Mouse (Mus musculus) splenic B cell, adult 2 months (primary cell): ENCODE results near the gene Kif18a.

Experiments used
- DNase-seq: peaks from one replicate; pipeline ENCODE4 v3.0.0-alpha.2; 2011; ENCODE audit warnings: low read depth, low spot score
- H3K27me3 ChIP-seq: 2 replicates; pipeline ENCODE4 v1.6.1; 2012; ENCODE audit warnings: mild to moderate bottlenecking, low read length, moderate library complexity, mixed read lengths; ENCODE audit not compliant: control insufficient read depth, poor library complexity, insufficient read depth, severe bottlenecking
- H3K36me3 ChIP-seq: 2 replicates; pipeline ENCODE4 v1.6.1; 2012; ENCODE audit warnings: mild to moderate bottlenecking, low read length, moderate library complexity, mixed read lengths; ENCODE audit not compliant: control insufficient read depth, poor library complexity, insufficient read depth, severe bottlenecking

The Kif18a gene

DNA sequence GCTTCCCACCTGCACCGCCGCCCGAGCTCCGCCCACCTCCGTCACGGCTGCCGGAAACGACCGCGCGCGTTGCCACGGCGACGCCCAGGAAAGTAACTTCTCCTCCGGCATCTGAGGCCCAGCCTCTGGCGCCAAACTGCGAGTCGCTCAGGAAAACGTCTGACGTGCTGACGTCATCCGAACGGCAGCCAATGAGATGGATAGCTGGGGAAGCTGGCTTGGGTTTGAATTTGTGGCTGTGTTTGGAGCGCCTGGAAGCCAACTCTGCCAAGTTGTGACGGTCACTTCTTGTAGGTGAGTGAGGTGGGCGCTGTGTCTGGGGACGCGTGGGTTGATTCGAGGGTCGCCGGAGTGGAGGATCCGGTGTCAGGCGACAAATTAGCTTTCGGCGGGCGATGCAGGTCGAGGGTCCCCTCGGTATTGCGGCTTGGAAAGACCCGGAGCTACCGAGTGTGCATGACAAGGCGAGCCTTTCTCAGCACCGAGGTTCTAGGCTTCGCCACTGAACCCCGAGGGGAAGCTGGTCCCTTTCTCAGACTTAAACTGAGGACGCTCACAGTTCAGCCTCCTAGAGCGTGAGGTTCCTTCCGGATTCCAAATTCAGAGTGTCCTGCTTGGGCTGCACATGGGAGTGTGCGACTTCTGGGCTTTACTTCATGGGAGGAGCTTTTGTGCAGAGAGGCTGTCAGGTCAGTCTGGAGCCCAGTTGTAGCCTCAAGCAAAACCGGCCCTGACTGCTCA is at the start of gene Kif18a, which contains the start of gene Mettl15:
Kif18a (plus strand) TSS at position 139 of the 741 bp plus-strand sequence.
Mettl15 (minus strand) TSS at position 149 of the 741 bp plus-strand sequence.
- Histone ChIP-seq H3K36me3 (no peaks in the 10 kb centered on the region), H3K27me3 (no peaks in the 10 kb centered on the region)
- peak; percentile 97 for DNase-seq

DNA sequence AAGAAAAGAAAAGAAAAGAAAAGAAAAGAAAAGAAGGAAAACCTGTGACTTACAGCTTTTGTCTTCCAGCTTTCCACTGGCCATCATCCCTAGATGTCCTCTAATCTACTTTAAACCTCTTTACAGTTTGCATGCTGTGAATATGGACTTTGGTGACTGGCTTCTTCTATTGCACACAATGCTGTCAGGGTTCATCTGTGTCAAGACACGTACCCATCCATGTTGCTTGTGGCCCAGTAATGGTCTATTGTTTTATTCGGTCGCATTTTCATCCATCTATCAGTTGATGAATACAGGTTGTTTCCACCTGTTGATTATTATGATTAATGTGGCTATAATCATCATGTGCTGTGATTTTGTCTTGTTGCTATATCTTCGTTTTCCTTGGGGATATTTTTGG is 46.7 kb upstream of the Kif18a start:
- no peaks in the 10 kb centered on the region for H3K36me3 ChIP-seq

GRCm38 (mm10) chr2:109235741-109236140 is 44.8 kb upstream of the Kif18a start:
- no peaks in the 10 kb centered on the region for H3K36me3 ChIP-seq
- no peak for DNase-seq
- no peaks in the 10 kb centered on the region for H3K27me3 ChIP-seq

More for the DNA sequence above, 46.7 kb upstream of the Kif18a start:
- no peak for DNase-seq
- no peaks in the 10 kb centered on the region for H3K27me3 ChIP-seq

DNA sequence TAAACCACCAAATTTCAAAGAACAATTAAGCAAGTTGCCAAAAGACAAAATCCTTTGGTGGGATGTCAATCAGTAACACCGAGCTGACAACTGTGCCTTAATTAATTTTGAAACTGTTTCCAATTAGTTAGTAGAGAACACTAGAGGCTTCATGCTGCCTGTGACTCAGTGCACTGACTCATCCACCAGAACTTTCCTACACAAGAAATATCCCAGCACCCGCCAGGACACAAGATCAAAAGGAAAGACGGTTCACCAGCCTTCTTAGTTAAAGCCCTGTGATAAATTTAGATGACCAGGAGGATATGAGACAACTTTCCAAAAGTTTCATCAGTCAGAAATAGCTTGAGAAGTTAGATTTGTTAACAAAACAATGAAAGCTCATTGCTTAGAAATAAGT is 38.6 kb upstream of the Kif18a start:
- H3K36me3 ChIP-seq: no peaks in the 10 kb centered on the region
- no peaks in the 10 kb centered on the region for H3K27me3 ChIP-seq
- no peak for DNase-seq

DNA sequence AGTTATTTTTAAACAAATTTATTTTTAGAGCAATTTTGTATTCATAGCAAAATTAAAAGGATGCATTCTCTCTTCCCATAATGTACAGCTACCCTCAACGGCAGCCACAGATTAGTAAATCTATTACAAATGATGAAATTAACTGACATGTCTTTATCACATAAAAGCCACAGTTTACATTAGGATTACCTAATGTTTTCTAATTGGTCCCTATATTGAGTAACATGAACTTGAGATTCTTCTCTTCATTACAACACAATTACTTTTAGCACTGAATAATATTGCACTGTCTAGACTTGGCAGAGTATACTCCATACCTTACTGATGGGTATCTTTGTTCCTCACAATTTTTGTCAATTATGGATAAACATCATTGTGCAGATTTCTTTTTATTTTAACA is 17.8 kb upstream of the Kif18a start:
- no peaks in the 10 kb centered on the region for H3K36me3 ChIP-seq
- no peaks in the 10 kb centered on the region for H3K27me3 ChIP-seq
- DNase-seq: no peak

DNA sequence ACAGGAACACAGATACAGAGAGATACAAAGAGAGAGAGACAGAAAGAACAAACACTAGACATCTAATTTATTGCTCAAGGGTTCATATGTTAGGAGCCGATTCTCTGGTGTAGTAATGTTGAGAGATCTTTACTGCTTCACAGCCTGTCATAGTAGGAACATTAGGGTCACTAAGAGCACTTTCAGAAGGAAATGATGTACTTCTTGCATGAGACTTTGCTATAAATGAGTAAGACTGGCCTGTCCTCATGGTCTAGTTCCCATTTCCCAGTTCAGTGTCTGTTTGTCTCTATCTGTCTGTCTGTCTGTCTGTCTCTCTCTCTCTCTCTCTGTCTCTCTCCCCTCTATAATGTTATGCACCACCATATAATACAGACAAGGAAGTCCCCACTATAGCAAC is 7.4 kb upstream of the Kif18a start:
- DNase-seq: no peak
- H3K27me3 ChIP-seq: no peaks in the 10 kb centered on the region

GRCm38 (mm10) chr2:109277593-109277992 is 2.9 kb upstream of the Kif18a start:
- no peaks in the 10 kb centered on the region for H3K27me3 ChIP-seq
- DNase-seq: peak; percentile 2
- H3K36me3 ChIP-seq: no peaks in the 10 kb centered on the region

More for the DNA sequence above, 7.4 kb upstream of the Kif18a start:
- H3K36me3 ChIP-seq: no peaks in the 10 kb centered on the region

DNA sequence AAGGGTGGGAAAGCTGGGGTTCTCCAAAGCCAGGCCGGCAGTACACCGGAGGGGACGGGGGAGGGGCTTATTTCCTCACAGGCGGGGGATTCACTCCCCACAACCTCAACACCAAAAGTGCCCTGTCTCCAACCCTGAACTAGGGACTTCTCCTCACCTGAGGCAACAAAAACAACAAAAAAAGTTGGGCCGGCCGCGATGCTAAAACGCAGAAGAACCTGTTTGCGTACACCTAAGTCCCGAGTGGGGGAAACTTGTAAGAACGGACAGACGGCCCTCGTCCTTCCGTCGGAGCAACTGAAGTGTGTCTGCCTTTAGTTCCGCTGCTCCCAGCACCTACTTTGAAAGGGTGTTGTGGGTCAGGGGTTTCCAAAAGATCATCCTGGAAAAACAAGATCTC is 2.5 kb upstream of the Kif18a start:
- DNase-seq: peak; percentile 60
- H3K36me3 ChIP-seq: no peaks in the 10 kb centered on the region

GRCm38 (mm10) chr2:109280272-109280599 is 302 bp upstream of the Kif18a start:
- DNase-seq: no peak
- no peaks in the 10 kb centered on the region for H3K27me3 ChIP-seq

More for the DNA sequence above, 2.5 kb upstream of the Kif18a start:
- H3K27me3 ChIP-seq: no peaks in the 10 kb centered on the region

GRCm38 (mm10) chr2:109281341-109281690 is 778 bp downstream of the Kif18a start:
- Histone ChIP-seq H3K27me3 (no peaks in the 10 kb centered on the region), H3K36me3 (no peaks in the 10 kb centered on the region)
- DNase-seq: no peak

More at GRCm38 (mm10) chr2:109280272-109280599, 302 bp upstream of the Kif18a start:
- H3K36me3 ChIP-seq: no peaks in the 10 kb centered on the region

DNA sequence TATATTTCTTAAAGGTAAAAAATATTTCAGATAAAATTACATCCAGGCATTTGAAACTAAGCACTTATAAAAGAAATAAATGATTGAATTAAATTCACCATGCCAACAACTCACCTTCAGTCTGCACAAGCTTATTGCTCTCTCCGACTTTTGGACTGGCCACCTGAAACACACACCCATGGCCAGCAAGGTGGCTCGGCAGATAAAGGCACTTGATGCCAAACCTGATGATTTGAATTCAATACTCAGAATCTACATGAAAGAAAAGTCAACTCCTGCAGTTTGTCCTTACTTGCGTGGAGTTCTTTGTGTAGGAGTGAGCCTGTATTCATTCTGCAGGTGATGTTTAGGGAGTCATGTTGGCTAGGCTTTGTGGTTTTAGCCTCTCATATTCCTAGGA is 3.6 kb downstream of the Kif18a start:
- Histone ChIP-seq H3K36me3 (no peaks in the 10 kb centered on the region), H3K27me3 (no peaks in the 10 kb centered on the region)
- no peak for DNase-seq

DNA sequence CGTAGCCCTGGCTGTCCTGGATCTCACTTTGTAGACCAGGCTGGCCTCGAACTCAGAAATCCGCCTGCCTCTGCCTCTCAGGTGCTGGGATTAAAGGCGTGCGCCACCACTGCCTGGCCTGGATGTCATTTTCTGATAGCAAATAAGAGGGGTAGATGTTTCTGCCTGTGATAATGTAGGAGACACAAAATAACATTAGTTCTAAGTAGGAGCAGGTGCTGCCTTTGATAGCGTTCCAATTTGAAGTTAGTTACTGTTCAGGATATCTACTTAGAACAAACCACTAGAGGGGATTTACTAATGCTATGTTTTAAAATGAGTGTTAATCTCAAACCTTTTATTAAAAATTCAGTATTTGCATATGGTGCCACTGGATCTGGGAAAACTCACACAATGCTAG is 8.8 kb downstream of the Kif18a start:
- DNase-seq: no peak

DNA sequence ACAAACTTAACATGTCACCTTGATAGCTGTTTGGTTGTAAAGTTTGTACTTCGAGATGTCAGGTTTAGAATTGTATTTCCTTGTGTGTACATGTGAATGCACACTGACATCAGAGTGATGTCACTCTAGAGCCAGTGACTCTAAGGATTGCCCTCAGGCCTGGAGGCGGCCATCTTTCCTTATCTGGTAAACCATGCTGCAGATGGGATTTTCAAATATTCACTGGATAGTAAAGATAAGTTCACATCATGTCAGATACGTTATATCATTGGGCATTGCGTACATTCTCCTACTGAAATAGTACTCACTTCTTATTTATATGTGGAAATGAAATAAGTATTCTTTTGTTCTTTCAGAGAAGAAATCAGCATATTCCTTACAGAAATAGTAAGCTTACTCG is 15.7 kb downstream of the Kif18a start:
- no peak for DNase-seq
- H3K27me3 ChIP-seq: no peaks in the 10 kb centered on the region
- 0 out of 2 replicates have a peak, but pooled peaks cover 4% of the 10 kb centered on the region for H3K36me3 ChIP-seq

More for the DNA sequence above, 8.8 kb downstream of the Kif18a start:
- 0 out of 2 replicates have a peak, but pooled peaks cover 4% of the 10 kb centered on the region for H3K36me3 ChIP-seq
- H3K27me3 ChIP-seq: no peaks in the 10 kb centered on the region

GRCm38 (mm10) chr2:109298160-109298559 is 17.6 kb downstream of the Kif18a start:
- no peaks in the 10 kb centered on the region for H3K27me3 ChIP-seq
- 0 out of 2 replicates have a peak, but pooled peaks cover 2% of the 10 kb centered on the region for H3K36me3 ChIP-seq
- DNase-seq: no peak

- Histone ChIP-seq H3K36me3 (no peaks in the 10 kb centered on the region), H3K27me3 (no peaks in the 10 kb centered on the region)
- DNase-seq: no peak
Observed at GRCm38 (mm10) chr2:109302234-109302633, 21.7 kb downstream of the Kif18a start.

DNA sequence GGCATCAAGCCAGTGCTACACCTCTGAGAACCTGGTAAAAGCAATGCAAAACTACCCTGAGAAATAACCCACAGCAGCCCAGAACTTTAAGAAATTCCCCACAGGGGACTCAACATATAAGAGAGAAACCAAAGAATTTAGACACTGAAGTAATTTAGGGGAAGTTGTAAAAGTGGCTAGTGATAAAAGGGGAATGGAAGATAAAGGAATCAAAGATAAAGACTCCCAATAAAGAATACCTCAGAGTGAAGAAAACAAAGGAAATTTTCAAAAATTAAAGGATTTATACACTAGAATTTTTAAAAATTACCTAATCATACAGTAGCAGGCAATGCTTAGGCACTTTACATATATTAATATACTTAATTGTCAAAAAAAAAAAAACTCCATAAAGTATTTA is 23.1 kb downstream of the Kif18a start:
- no peaks in the 10 kb centered on the region for H3K36me3 ChIP-seq
- no peak for DNase-seq

More for the DNA sequence above, 23.1 kb downstream of the Kif18a start:
- H3K27me3 ChIP-seq: no peaks in the 10 kb centered on the region
